Mouse (Mus musculus): ENCODE results near the gene Cd209e. TPM values are rescaled to one million over a fixed set of nuclear protein-coding genes. Genes with fewer than 3 reads are reported as not detected.
"Not testable (repeated sequence)": the region's sequence is repeated elsewhere in the genome, so short reads cannot be mapped to it uniquely, and the experiment has no call there.

Cd209e gene
- not detected for total RNA-seq (2021)

DNA sequence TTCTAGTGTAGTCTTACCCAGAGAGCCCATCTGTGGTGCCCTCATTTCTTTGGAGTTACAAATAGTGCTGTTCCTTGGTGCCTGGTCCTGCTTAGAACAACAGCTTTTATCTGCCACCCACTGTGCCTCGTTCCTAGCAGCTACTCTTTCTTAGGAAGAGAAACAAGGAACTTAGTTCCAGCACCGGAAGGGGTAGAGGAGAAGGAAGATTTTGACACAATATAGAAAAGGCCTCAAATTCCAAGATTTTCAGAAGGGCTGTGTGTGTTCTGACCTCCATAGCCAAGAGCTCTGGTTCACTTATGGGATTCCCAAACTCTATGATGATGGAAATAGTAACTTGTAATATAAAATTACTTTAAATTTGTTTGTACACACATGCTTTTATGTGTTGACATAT is at the start of gene Cd209e:
Cd209e (minus strand) TSS at position 101 of the 400 bp plus-strand sequence.
- intact Hi-C loops (cut with DNase I), result no loop called here

DNA sequence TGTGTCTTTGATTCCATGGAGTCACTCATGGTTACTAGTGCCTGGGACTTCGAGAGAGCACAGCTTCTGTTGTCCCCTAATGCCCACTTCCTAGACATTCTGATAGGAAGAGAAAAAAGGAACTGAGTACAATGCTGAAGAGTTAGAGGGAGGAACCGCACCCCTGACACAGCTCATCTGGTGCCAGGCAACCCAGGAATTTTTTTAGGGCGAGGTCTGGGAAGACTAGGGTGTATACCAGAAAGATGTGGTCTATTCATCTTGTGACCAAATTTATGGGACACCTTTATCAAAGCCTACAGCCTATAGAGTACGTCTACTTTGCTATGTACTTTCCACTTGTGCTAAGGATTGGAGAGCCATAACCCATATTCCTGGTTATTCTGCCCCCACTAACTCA is 24.3 kb upstream of the Cd209e start, which contains the start of gene Cd209d:
Cd209d (minus strand) TSS at position 101 of the 400 bp plus-strand sequence.
- DNase-seq (ENCODE audit: low spot score in 2 of 2), result no peak
- intact Hi-C loops (cut with DNase I), result no loop called here

More for the DNA sequence above, at the start of gene Cd209e:
- no peak for DNase-seq (ENCODE audit: low spot score in 2 of 2)

DNA sequence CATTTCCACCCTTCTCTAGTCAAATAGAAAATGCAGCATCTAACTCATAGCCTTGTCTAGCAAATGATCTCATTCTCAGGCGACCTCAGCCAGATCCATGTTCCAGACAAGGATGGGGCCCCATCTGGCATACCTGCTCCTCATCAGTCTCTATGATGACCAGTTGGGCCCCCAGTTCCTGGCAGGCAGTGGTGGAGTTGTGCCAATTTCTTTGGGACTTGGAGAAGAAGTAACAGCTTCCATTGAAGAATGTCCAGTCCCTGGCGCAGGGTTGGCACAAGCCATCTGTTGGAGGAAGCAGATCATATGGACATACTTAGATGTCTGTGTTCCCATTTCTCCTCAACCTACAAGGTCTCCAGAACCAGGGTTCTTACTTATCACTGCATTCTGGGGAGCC is 22.0 kb upstream of the Cd209e start:
- DNase-seq (ENCODE audit: low spot score in 2 of 2), result no peak

DNA sequence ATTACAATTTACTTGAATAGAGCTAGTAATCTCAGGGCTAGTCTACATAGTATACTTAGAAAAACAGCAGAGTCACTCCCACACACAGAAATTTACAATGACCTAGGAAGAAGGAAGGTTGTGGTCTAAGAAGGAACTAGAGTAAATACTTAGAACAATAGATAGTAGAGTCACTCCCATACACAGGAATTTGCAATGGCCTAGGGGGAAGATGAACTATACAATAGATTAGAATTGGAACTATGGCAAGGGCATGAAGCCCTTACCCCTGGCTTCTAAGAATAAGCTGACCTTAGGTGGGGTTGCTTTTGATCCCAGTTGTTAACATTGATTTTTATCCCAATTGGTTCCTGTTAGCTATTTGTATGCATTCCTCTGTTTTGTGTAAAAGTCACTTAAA is 8.6 kb upstream of the Cd209e start:
- intact Hi-C loops (cut with DNase I); DNase-seq (ENCODE audit: low spot score in 2 of 2): not testable (repeated sequence)

More for the DNA sequence above, 22.0 kb upstream of the Cd209e start:
- intact Hi-C loops (cut with DNase I), result no loop called here

DNA sequence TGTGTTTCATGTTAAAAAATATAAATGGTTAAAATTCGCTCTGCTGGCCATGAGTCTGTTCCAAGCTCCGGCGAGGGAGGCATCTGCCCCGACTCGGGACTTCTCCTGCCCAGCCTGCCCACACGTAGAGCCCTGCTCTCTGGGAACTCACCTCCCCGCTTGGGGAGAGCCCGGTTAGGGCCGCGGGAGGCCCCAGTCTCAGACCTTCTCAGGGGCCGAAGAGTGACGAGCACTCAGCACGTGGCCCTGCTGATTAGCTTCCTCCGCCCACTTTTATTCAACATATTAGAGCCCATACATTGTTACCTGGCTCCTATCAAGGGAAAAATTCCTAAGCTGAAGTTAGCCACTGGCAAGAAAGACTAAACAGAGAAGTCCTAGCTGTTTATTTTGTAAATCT is 51.0 kb downstream of the Cd209e start:
- intact Hi-C loops (cut with DNase I), result no loop called here
- DNase-seq (ENCODE audit: low spot score in 2 of 2), result peak; percentile 3 to 4

Other genes with a start within 250 kb of the Cd209e start
- 10 to 100 TPM; 36.6 to 36.9 TPM for gene Xab2, start 233.0 kb downstream of the Cd209e start, total RNA-seq (2021)
- 10 to 100 TPM; 75.6 to 85.4 TPM for gene Pet100, start 232.8 kb downstream of the Cd209e start, total RNA-seq (2021)
- gene Pcp2, start 228.8 kb downstream of the Cd209e start, total RNA-seq (2021), result not detected
- 10 to 100 TPM; 44.0 to 61.7 TPM for gene Stxbp2, start 223.4 kb downstream of the Cd209e start, total RNA-seq (2021)
- gene Retn, start 198.5 kb downstream of the Cd209e start, total RNA-seq (2021), result 1 to 10 TPM in 1 of 2 experiments, under 1 TPM in 1; 0.49 to 1.4 TPM
- under 1 TPM in 1 of 2 experiments, not detected in 1; 0.61 TPM for gene Mcemp1, start 188.6 kb downstream of the Cd209e start, total RNA-seq (2021)
- 10 to 100 TPM; 11.3 to 12.0 TPM for gene Fcor, start 181.9 kb downstream of the Cd209e start, total RNA-seq (2021)
- gene Trappc5, start 178.0 kb downstream of the Cd209e start, total RNA-seq (2021), result 10 to 100 TPM; 25.5 to 26.8 TPM
- not detected for gene Fcer2a, start 160.1 kb downstream of the Cd209e start, total RNA-seq (2021)
- not detected for gene Clec4g, start 133.7 kb downstream of the Cd209e start, total RNA-seq (2021)
- under 1 TPM in 1 of 2 experiments, not detected in 1; 0.27 TPM for gene Cd209a, start 105.3 kb downstream of the Cd209e start, total RNA-seq (2021)
- not detected for gene Cd209d, start 24.2 kb upstream of the Cd209e start, total RNA-seq (2021)
- under 1 TPM; 0.50 to 0.76 TPM for gene Cd209b, start 72.5 kb upstream of the Cd209e start, total RNA-seq (2021)
- under 1 TPM in 1 of 2 experiments, not detected in 1; 0.34 TPM for gene Cd209c, start 100.4 kb upstream of the Cd209e start, total RNA-seq (2021)

Data from left cerebral cortex, postnatal 36 days (tissue).